Mouse (Mus musculus) limb, embryonic 15.5 days (tissue): ENCODE measurements around the gene Cldn16. TPM values are rescaled to one million over a fixed set of nuclear protein-coding genes. Genes with fewer than 3 reads are reported as not detected.

Source experiments
- ATAC-seq: fragments of 200-750 bp; cut with Nextera tagmentation; 2 replicates; pipeline ENCODE4 v1.8.0; 2017; ENCODE audit warnings: low read depth, moderate TSS enrichment; ENCODE audit not compliant: insufficient number of reproducible peaks, low FRiP score, low TSS enrichment
- H3K27ac ChIP-seq: fragments of 300-500 bp; sonication (generic); 2 replicates; pipeline ENCODE4 v1.5.1; 2015; ENCODE audit warnings: moderate library complexity, mild to moderate bottlenecking, inconsistent platforms
- H3K27me3 ChIP-seq: fragments of 300-500 bp; sonication (generic); 2 replicates; pipeline ENCODE4 v1.6.1; 2015; ENCODE audit warnings: inconsistent platforms
- H3K36me3 ChIP-seq: fragments of 300-500 bp; sonication (generic); 2 replicates; pipeline ENCODE4 v1.6.1; 2015; ENCODE audit warnings: inconsistent platforms
- H3K4me1 ChIP-seq: fragments of 300-500 bp; sonication (generic); 2 replicates; pipeline ENCODE4 v1.6.1; 2015; ENCODE audit warnings: inconsistent platforms
- H3K4me2 ChIP-seq: fragments of 300-500 bp; sonication (generic); 2 replicates; pipeline ENCODE4 v1.6.1; 2015; ENCODE audit warnings: mild to moderate bottlenecking, inconsistent platforms
- H3K4me3 ChIP-seq: fragments of 300-500 bp; sonication (generic); 2 replicates; pipeline ENCODE4 v1.5.1; 2015; ENCODE audit warnings: mild to moderate bottlenecking, inconsistent platforms
- H3K9ac ChIP-seq: fragments of 300-500 bp; sonication (generic); 2 replicates; pipeline ENCODE4 v1.6.1; 2015; ENCODE audit warnings: inconsistent platforms
- H3K9me3 ChIP-seq: fragments of 300-500 bp; sonication (generic); 2 replicates; pipeline ENCODE4 v1.6.1; 2016; ENCODE audit warnings: inconsistent platforms
- WGBS: fragments of 180-500 bp; shearing (Covaris S2); methylation state at CpG from one replicate; pipeline ENCODE4 v1.1.7; 2015; 5-methylcytosine and 5-hydroxymethylcytosine counted together
- polyA plus RNA-seq: library from polyadenylated mRNA; unstranded; fragments of >200 nt; fragmentation: Nextera tagmentation; extraction: Ambion mirVana; gene quantifications from 2 replicates; pipeline ENCODE4 v1.2.1, GENCODE M21; 2015

Gene Cldn16
- not detected in 2 replicates for polyA plus RNA-seq

- ATAC-seq, result no peak
- no peak within 1 kb of the TSS for H3K9ac ChIP-seq
- H3K9me3 ChIP-seq, result no peaks in the 10 kb centered on the region
- H3K4me1 ChIP-seq, result no peaks in the 10 kb centered on the region
- no peaks in the 10 kb centered on the region for H3K27me3 ChIP-seq
- no peak within 1 kb of the TSS for H3K27ac ChIP-seq
- H3K4me2 ChIP-seq, result no peak within 1 kb of the TSS
- no peak within 1 kb of the TSS for H3K4me3 ChIP-seq
- H3K36me3 ChIP-seq, result no peaks in the 10 kb centered on the region
- 58% methylated on average over 7 of the region's 7 CpGs for WGBS
These were observed at the start of gene Cldn16 for GRCm38 (mm10) chr16:26462835-26463234. Gene Cldn16 (plus strand): TSS chr16:26463135.

GRCm38 (mm10) chr16:26418616-26419015, 44.3 kb upstream of the Cldn16 start:
- Histone ChIP-seq H3K9me3 (no peaks in the 10 kb centered on the region), H3K4me1 (no peaks in the 10 kb centered on the region), H3K9ac (no peak overlapping the region), H3K27ac (no peak overlapping the region), H3K36me3 (no peaks in the 10 kb centered on the region), H3K4me3 (no peak overlapping the region), H3K4me2 (no peak overlapping the region), H3K27me3 (no peaks in the 10 kb centered on the region)
- WGBS, result 68% methylated on average over 3 of the region's 3 CpGs
- ATAC-seq, result no peak

GRCm38 (mm10) chr16:26422078-26422477, 40.9 kb upstream of the Cldn16 start:
- H3K9ac ChIP-seq, result no peak overlapping the region
- H3K4me1 ChIP-seq, result no peaks in the 10 kb centered on the region
- H3K27me3 ChIP-seq, result no peaks in the 10 kb centered on the region
- H3K4me2 ChIP-seq, result no peak overlapping the region
- no peak overlapping the region for H3K27ac ChIP-seq
- no peak overlapping the region for H3K4me3 ChIP-seq
- ATAC-seq, result no peak
- H3K9me3 ChIP-seq, result no peaks in the 10 kb centered on the region
- WGBS, result 87% methylated on average over 4 of the region's 4 CpGs
- no peaks in the 10 kb centered on the region for H3K36me3 ChIP-seq

GRCm38 (mm10) chr16:26430246-26430645, 32.7 kb upstream of the Cldn16 start:
- Histone ChIP-seq H3K4me1 (no peaks in the 10 kb centered on the region), H3K36me3 (no peaks in the 10 kb centered on the region), H3K27ac (no peak overlapping the region), H3K9me3 (no peaks in the 10 kb centered on the region), H3K9ac (no peak overlapping the region), H3K27me3 (no peaks in the 10 kb centered on the region), H3K4me3 (no peak overlapping the region), H3K4me2 (no peak overlapping the region)
- WGBS, result 47% methylated on average over 3 of the region's 3 CpGs
- ATAC-seq, result no peak

DNA sequence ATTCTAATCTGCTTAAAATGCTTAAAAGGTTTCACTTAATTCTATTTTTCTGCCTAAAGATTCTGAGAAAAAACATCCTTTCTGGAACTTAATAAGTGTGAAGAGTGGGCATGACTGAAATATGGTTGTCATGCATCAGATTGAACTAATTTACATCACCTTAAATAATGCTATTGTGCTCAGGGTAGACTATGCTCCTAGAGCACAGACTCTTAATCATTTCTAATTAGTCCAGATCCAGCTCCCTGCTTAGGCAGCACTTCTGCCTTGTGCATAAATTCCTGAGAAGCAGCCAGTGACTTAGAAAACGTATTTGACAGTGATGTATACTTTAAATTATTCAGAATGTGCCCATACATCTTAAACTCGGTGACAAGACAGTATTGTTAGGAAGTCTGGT, 29.4 kb upstream of the Cldn16 start:
- H3K4me3 ChIP-seq, result no peak overlapping the region
- no peak for ATAC-seq
- no peaks in the 10 kb centered on the region for H3K27me3 ChIP-seq
- no peaks in the 10 kb centered on the region for H3K4me1 ChIP-seq
- H3K27ac ChIP-seq, result no peak overlapping the region
- H3K9me3 ChIP-seq, result no peaks in the 10 kb centered on the region
- 40% methylated on average over 2 of the region's 2 CpGs for WGBS
- H3K9ac ChIP-seq, result no peak overlapping the region
- no peaks in the 10 kb centered on the region for H3K36me3 ChIP-seq
- H3K4me2 ChIP-seq, result no peak overlapping the region

GRCm38 (mm10) chr16:26440031-26440430, 22.9 kb upstream of the Cldn16 start:
- no peak overlapping the region for H3K27ac ChIP-seq
- ATAC-seq, result no peak
- no peaks in the 10 kb centered on the region for H3K27me3 ChIP-seq
- no peaks in the 10 kb centered on the region for H3K4me1 ChIP-seq
- no peaks in the 10 kb centered on the region for H3K36me3 ChIP-seq
- H3K9me3 ChIP-seq, result no peaks in the 10 kb centered on the region
- H3K4me3 ChIP-seq, result no peak overlapping the region
- H3K9ac ChIP-seq, result no peak overlapping the region
- no peak overlapping the region for H3K4me2 ChIP-seq
- WGBS, result 72% methylated on average over 3 of the region's 3 CpGs

DNA sequence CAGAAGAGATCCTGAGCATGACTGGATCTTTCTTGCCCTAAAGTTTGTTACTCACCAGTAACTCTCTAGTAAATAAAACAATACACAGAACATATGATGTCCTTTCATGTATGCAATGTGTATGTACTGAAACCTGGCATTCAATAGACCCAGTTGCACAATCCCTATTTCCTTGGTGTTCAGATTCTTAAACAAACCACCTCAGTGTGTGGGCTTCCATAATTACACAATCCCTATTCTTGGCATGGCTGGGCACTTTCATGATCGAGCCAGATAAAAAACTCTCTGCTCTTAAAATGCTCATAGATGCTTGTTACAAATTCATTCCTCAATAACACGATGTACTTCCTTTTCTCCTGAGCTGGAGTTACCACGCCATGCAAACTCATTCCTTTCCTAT, 21.8 kb upstream of the Cldn16 start:
- H3K36me3 ChIP-seq, result no peaks in the 10 kb centered on the region

GRCm38 (mm10) chr16:26444843-26445242, 18.1 kb upstream of the Cldn16 start:
- Histone ChIP-seq H3K4me2 (no peak overlapping the region), H3K9ac (no peak overlapping the region), H3K9me3 (no peaks in the 10 kb centered on the region), H3K4me1 (no peaks in the 10 kb centered on the region), H3K27ac (no peak overlapping the region), H3K36me3 (no peaks in the 10 kb centered on the region), H3K4me3 (no peak overlapping the region), H3K27me3 (no peaks in the 10 kb centered on the region)
- no peak for ATAC-seq

More for the DNA sequence above, 21.8 kb upstream of the Cldn16 start:
- H3K4me3 ChIP-seq, result no peak overlapping the region
- no peaks in the 10 kb centered on the region for H3K27me3 ChIP-seq
- H3K9ac ChIP-seq, result no peak overlapping the region
- no peak for ATAC-seq
- H3K4me1 ChIP-seq, result no peaks in the 10 kb centered on the region
- no peak overlapping the region for H3K27ac ChIP-seq
- no peaks in the 10 kb centered on the region for H3K9me3 ChIP-seq
- 62% methylated on average over 3 of the region's 3 CpGs for WGBS
- no peak overlapping the region for H3K4me2 ChIP-seq

DNA sequence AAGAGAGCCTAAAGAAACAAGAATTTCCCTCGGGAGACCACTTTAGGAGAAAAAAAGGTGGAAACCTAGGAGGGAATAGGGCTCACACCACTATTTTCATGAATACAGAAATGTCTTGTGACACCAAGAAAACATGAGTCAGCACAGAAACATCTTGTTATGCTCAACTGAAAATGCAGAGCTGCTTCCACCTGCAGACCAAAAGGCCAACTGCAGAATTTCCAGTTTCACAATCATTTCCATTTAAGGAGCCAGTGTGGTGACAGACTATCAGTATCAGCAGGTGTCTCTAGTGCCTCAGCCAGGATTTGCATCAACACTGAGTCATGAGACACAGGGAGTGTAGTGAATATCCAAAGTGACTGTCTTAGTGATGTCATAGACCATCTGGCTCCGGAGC, 15.3 kb upstream of the Cldn16 start:
- no peaks in the 10 kb centered on the region for H3K4me1 ChIP-seq
- H3K4me2 ChIP-seq, result no peak overlapping the region
- H3K36me3 ChIP-seq, result no peaks in the 10 kb centered on the region
- no peak overlapping the region for H3K27ac ChIP-seq
- no peaks in the 10 kb centered on the region for H3K27me3 ChIP-seq
- 57% methylated on average over 2 of the region's 2 CpGs for WGBS
- no peak overlapping the region for H3K9ac ChIP-seq
- no peak overlapping the region for H3K4me3 ChIP-seq
- ATAC-seq, result no peak
- H3K9me3 ChIP-seq, result no peaks in the 10 kb centered on the region

DNA sequence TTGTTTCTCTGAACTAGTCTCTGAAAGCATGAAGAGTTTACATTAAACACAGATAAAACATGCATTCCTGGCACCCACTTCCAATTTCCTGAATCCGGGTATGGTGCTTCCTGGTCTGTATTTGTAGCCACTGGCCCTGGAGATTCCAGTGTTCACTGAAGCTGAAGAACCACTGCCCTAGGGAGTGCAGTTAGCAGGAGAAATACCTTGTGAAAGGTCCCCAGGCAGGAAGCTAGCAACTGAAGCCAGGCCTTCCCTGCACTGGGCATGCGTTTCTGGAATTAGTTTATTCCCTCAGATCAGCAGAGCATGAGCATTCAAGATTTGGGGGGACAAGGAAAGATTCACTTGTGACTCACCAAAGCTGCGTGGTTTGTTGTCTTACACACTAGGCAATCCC, 8.8 kb upstream of the Cldn16 start:
- Histone ChIP-seq H3K27ac (no peak overlapping the region), H3K9me3 (no peaks in the 10 kb centered on the region), H3K4me1 (no peaks in the 10 kb centered on the region), H3K9ac (no peak overlapping the region), H3K27me3 (no peaks in the 10 kb centered on the region), H3K4me2 (no peak overlapping the region), H3K4me3 (no peak overlapping the region), H3K36me3 (no peaks in the 10 kb centered on the region)
- no peak for ATAC-seq
- WGBS, result 49% methylated on average over 3 of the region's 3 CpGs

DNA sequence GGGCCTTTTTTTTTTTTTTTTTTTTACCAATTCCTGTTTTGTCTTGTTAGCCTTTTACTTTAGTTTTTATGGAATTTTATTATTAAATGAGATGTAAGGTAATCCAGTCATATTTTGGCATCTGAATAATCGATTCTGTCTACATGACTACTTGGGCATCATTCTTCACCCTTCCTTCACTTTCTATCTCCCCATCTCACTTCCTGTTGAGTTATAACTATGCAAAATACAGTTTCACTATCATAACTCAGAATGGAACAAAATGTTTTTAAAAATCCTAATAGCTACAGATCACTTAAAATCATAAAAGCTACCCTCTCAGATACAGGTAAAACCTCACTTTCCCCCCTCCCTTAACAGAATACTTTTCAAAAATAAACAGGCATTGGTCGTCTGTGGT, 6.8 kb upstream of the Cldn16 start:
- Histone ChIP-seq H3K27ac (no peak overlapping the region), H3K4me2 (no peak overlapping the region)
- ATAC-seq, result no peak

DNA sequence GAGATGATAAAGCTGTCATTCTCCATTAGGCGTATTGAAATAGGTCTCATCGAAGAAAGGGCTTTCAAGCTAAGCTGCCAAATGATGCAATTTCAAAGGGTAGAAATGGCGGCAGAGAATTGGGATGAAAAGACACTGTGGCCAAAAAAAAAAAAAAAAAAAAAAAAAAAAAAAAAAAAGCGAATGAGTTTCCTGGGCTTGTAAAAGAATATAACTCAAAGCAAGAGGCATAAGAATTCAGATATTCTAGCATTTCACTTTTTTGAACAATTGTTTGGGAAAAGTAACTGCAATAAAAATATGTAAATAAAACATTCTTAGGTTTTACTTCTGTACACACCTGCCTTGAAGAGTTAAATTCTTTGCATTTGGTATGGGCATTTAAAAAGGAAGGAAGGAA, 3.6 kb downstream of the Cldn16 start:
- Histone ChIP-seq H3K27ac (no peak overlapping the region), H3K27me3 (no peaks in the 10 kb centered on the region), H3K36me3 (no peaks in the 10 kb centered on the region), H3K4me2 (no peak overlapping the region), H3K9ac (no peak overlapping the region), H3K4me1 (no peaks in the 10 kb centered on the region), H3K4me3 (no peak overlapping the region), H3K9me3 (no peaks in the 10 kb centered on the region)
- WGBS, result 92% methylated on average over 4 of the region's 4 CpGs
- no peak for ATAC-seq

More for the DNA sequence above, 6.8 kb upstream of the Cldn16 start:
- Histone ChIP-seq H3K4me3 (no peak overlapping the region), H3K9ac (no peak overlapping the region), H3K27me3 (no peaks in the 10 kb centered on the region), H3K4me1 (no peaks in the 10 kb centered on the region), H3K9me3 (no peaks in the 10 kb centered on the region), H3K36me3 (no peaks in the 10 kb centered on the region)
- 80% methylated on average over 2 of the region's 2 CpGs for WGBS

DNA sequence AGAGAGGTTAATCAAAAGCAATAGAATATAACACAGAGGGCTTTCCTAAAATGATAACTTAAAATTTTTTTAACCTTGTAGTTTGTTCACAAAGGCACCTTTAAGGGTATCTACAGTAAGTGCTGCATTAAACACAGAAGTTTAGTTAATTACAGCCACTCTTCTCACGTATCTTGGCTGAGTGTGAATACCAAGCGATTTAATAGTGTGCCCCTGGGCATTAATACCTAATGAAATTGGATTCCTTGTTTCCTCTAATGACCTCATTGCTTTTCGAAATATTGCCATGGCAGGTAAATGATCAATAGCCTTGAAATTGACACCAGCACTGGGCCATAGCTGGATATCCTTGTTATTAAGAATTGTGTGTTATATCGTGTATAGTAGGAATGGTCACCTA, 8.3 kb downstream of the Cldn16 start:
- Histone ChIP-seq H3K27me3 (no peaks in the 10 kb centered on the region), H3K4me2 (no peak overlapping the region), H3K4me1 (no peaks in the 10 kb centered on the region), H3K27ac (no peak overlapping the region), H3K9me3 (no peaks in the 10 kb centered on the region), H3K4me3 (no peak overlapping the region), H3K9ac (no peak overlapping the region), H3K36me3 (no peaks in the 10 kb centered on the region)
- ATAC-seq, result no peak
- WGBS, result 29% methylated on average over 4 of the region's 4 CpGs
